Mouse (Mus musculus) G1E (cell line): ENCODE results near the gene Jmjd4.

ENCODE experiments used
- CTCF ChIP-seq: IDR thresholded peaks from 2 replicates; pipeline ENCODE4 v1.5.1; 2012; ENCODE audit warnings: low read depth, low read length, inconsistent platforms, mixed read lengths
- GATA1 ChIP-seq: IDR thresholded peaks from 2 replicates; pipeline ENCODE4 v1.6.1; 2012; ENCODE audit warnings: borderline replicate concordance, low read length, inconsistent platforms, mixed read lengths
- GATA2 ChIP-seq: IDR thresholded peaks from 2 replicates; pipeline ENCODE4 v1.6.1; 2012; ENCODE audit warnings: low read depth, low read length, inconsistent platforms, borderline replicate concordance
- POLR2AphosphoS5 ChIP-seq: IDR thresholded peaks from 2 replicates; pipeline ENCODE4 v1.6.1; 2012; ENCODE audit warnings: low read depth, low read length, inconsistent platforms; ENCODE audit not compliant: insufficient replicate concordance
- TAL1 ChIP-seq: conservative IDR thresholded peaks from 2 replicates; pipeline ENCODE4 v1.6.1; 2012; ENCODE audit warnings: low read depth, low read length, inconsistent platforms, mixed read lengths

- no peak for TF ChIP-seq CTCF
- no peak for TF ChIP-seq GATA1
- no peak for TF ChIP-seq POLR2AphosphoS5
- TF ChIP-seq TAL1: no peak
- TF ChIP-seq GATA2: no peak
Measured at GRCm38 (mm10) chr11:59429959-59430358, 19.9 kb upstream of the Jmjd4 start.
